15 mouse cellular contexts compared by ENCODE assay signal in genomic region chr19:7209907-7210646, GRCm38 (mm10).
"Had no signal": no experiment of that assay in that cellular context is flagged by ENCODE, and none has a peak within 500 bp of the region (broad histone marks: within the 10 kb centered on the region; RNA-seq: fewer than 3 reads in every experiment).

No protein-coding gene starts in this region.

- H3K4me2 ChIP-seq: limb, embryonic 15.5 days; liver, embryonic 13.5 days; neural tube, embryonic 13.5 days had no signal

- H3K27ac ChIP-seq: limb, embryonic 15.5 days; liver, embryonic 13.5 days; midbrain, embryonic 10.5 days; neural tube, embryonic 13.5 days had no signal

- H3K27me3 ChIP-seq: limb, embryonic 15.5 days; liver, embryonic 13.5 days; neural tube, embryonic 13.5 days had no signal

- H3K4me3 ChIP-seq: limb, embryonic 15.5 days; liver, embryonic 13.5 days; midbrain, embryonic 10.5 days; neural tube, embryonic 13.5 days had no signal

- H3K9me3 ChIP-seq: limb, embryonic 15.5 days; liver, embryonic 13.5 days; midbrain, embryonic 10.5 days; neural tube, embryonic 13.5 days had no signal

- H3K9ac ChIP-seq: limb, embryonic 15.5 days; liver, embryonic 13.5 days; neural tube, embryonic 13.5 days had no signal

- ATAC-seq: lung, postnatal 0 days had no signal

- DNase-seq: kidney, adult 2 months; kidney, postnatal 36 days; liver, embryonic 13.5 days; lung, adult 18-20 months; lung, postnatal 36 days; midbrain, embryonic 14.5 days; retina, postnatal 1 day; right cerebral cortex, postnatal 4 days; spleen, adult 18-20 months; thymus, adult 2 months; thymus, postnatal 25 days had no signal
